Mouse (Mus musculus) left cerebral cortex, postnatal 4 days (tissue): Measurements from ENCODE around the gene Spef1. TPM values are rescaled to one million over a fixed set of nuclear protein-coding genes. Genes with fewer than 3 reads are reported as not detected.

ENCODE experiments used
- DNase-seq: peaks from one replicate; pipeline ENCODE4 v3.0.0-alpha.2; 2022
- intact Hi-C: fragments of 180-260 bp; cut with DNase I; formaldehyde crosslinking; loops from one replicate; pipeline ENCODE4 v1.15.1; 2025
- total RNA-seq, 2 experiments: library from RNA; stranded (reverse); gene quantifications; 2 replicates each; pipeline ENCODE4 v1.2.3; 2021

Spef1 gene
- total RNA-seq, 2 experiments from 2014 or later, result 25.2 to 31.6 TPM

- DNase-seq, result no peak
- intact Hi-C loops, result no loop called here
These were observed 40.7 kb downstream of the Spef1 start for GRCm38 (mm10) chr2:131146193-131147042.

- intact Hi-C loops, result no loop called here
- DNase-seq, result no peak
These were observed 41.5 kb downstream of the Spef1 start for GRCm38 (mm10) chr2:131145536-131145935.

GRCm38 (mm10) chr2:131145121-131145520, 42.0 kb downstream of the Spef1 start:
- intact Hi-C loops, result no loop called here

GRCm38 (mm10) chr2:131143007-131143780, 43.9 kb downstream of the Spef1 start:
- intact Hi-C loops, result no loop called here
- DNase-seq, result no peak

More at GRCm38 (mm10) chr2:131145121-131145520, 42.0 kb downstream of the Spef1 start:
- DNase-seq, result no peak

GRCm38 (mm10) chr2:131142592-131142991, 44.5 kb downstream of the Spef1 start:
- peak; percentile 69 for DNase-seq
- intact Hi-C loops, result no loop called here

GRCm38 (mm10) chr2:131141336-131141986, 45.6 kb downstream of the Spef1 start:
- no peak for DNase-seq
- intact Hi-C loops, result no loop called here

- intact Hi-C loops, result no loop called here
- no peak for DNase-seq
These were observed 46.6 kb downstream of the Spef1 start for GRCm38 (mm10) chr2:131140533-131140905.

GRCm38 (mm10) chr2:131139886-131140532, 47.1 kb downstream of the Spef1 start:
- intact Hi-C loops, result no loop called here
- no peak for DNase-seq

- intact Hi-C loops, result no loop called here
- DNase-seq, result no peak
These were observed 47.8 kb downstream of the Spef1 start for GRCm38 (mm10) chr2:131139287-131139686.

- intact Hi-C loops, result no loop called here
- no peak for DNase-seq
These were observed 48.3 kb downstream of the Spef1 start for GRCm38 (mm10) chr2:131138760-131139159.

GRCm38 (mm10) chr2:131138296-131138695, 48.8 kb downstream of the Spef1 start:
- intact Hi-C loops, result no loop called here
- DNase-seq, result no peak

- intact Hi-C loops, result no loop called here
- DNase-seq, result no peak
These were observed 51.5 kb downstream of the Spef1 start for GRCm38 (mm10) chr2:131135521-131136139.

- intact Hi-C loops, result no loop called here
- no peak for DNase-seq
These were observed 52.2 kb downstream of the Spef1 start for GRCm38 (mm10) chr2:131134826-131135400.

GRCm38 (mm10) chr2:131134381-131134780, 52.7 kb downstream of the Spef1 start:
- DNase-seq, result no peak
- intact Hi-C loops, result no loop called here

GRCm38 (mm10) chr2:131132930-131133547, 54.0 kb downstream of the Spef1 start, which contains the start of gene Gm11037:
Gm11037 (plus strand) TSS chr2:131133497.
- intact Hi-C loops, result no loop called here
- no peak for DNase-seq

- no peak for DNase-seq
- intact Hi-C loops, result no loop called here
These were observed 54.8 kb downstream of the Spef1 start for GRCm38 (mm10) chr2:131132111-131132888.

GRCm38 (mm10) chr2:131130849-131131248, 56.2 kb downstream of the Spef1 start:
- no peak for DNase-seq
- intact Hi-C loops, result no loop called here

GRCm38 (mm10) chr2:131129836-131130235, 57.2 kb downstream of the Spef1 start:
- no peak for DNase-seq
- intact Hi-C loops, result no loop called here
